Comparison of ENCODE assay signal across 14 mouse cellular contexts in genomic region chr16:93903027-93903426, GRCm38 (mm10). TPM values are rescaled to one million over a fixed set of nuclear protein-coding genes. Genes with fewer than 3 reads are reported as not detected.
DNase-seq lines count a peak whose midpoint lies in the region; ATAC-seq and TF ChIP-seq lines count a peak whose summit lies in the region.
"Had no signal": no experiment of that assay in that cellular context is flagged by ENCODE, and none has a peak within 500 bp of the region (broad histone marks: within the 10 kb centered on the region; RNA-seq: fewer than 3 reads in every experiment).

No protein-coding gene starts in this region.

- no peak overlapping the region for H3K9ac ChIP-seq in heart, embryonic 11.5 days (ENCODE audit: low read depth, low read length)
- H3K9ac ChIP-seq: neural tube, embryonic 13.5 days had no signal

- TF ChIP-seq CTCF in layer of hippocampus, adult 2 months (conservative IDR thresholded peaks at IDR 0.05), result peak; percentile 51
- peak; percentile 50 for TF ChIP-seq CTCF in E14TG2a.4 (conservative IDR thresholded peaks at IDR 0.05; ENCODE audit: low read length)

- H3K36me3 ChIP-seq in E14TG2a.4 (ENCODE audit: insufficient read depth, low read length), result peaks cover 83% of the 10 kb centered on the region
- H3K36me3 ChIP-seq in heart, embryonic 11.5 days (ENCODE audit: control insufficient read depth, insufficient read depth, low read length), result peaks cover 16% of the 10 kb centered on the region

- DNase-seq in layer of hippocampus, adult 2 months (ENCODE audit: low spot score in 2 of 2), result no peak
- DNase-seq in layer of hippocampus, adult 11-12 months (ENCODE audit: low spot score), result no peak
- peak; percentile 40 for DNase-seq in 416B (ENCODE audit: low read depth)
- peak; percentile 44 to 56 for DNase-seq in kidney, postnatal 25 days
- DNase-seq in cerebellum, adult 9-11 months, result no peak
- no peak for DNase-seq in urinary bladder, postnatal 25 days (ENCODE audit: low spot score)
- DNase-seq: cerebellum, adult 18-20 months; gastrocnemius, postnatal 25 days; heart, postnatal 36 days; lung, postnatal 14 days; right cerebral cortex, postnatal 25 days had no signal

- no peak overlapping the region for H3K4me2 ChIP-seq in heart, embryonic 11.5 days
- H3K4me2 ChIP-seq: neural tube, embryonic 13.5 days had no signal

- peaks cover 64% of the 10 kb centered on the region for H3K4me1 ChIP-seq in E14TG2a.4 (replicated peaks; ENCODE audit: low read depth, low read length)
- H3K4me1 ChIP-seq in heart, embryonic 11.5 days (ENCODE audit: control insufficient read depth, insufficient read depth, low read length), result no peaks in the 10 kb centered on the region
- H3K4me1 ChIP-seq: neural tube, embryonic 13.5 days had no signal

- H3K4me3 ChIP-seq in layer of hippocampus, adult 2 months, result no peak overlapping the region
- H3K4me3 ChIP-seq in E14TG2a.4 (replicated peaks; ENCODE audit: low read length), result peak overlapping the region; percentile 49; the same call in 1 of the 2 replicates
- no peak overlapping the region for H3K4me3 ChIP-seq in heart, embryonic 11.5 days (ENCODE audit: low read depth, low read length)
- H3K4me3 ChIP-seq: neural tube, embryonic 13.5 days had no signal

- H3K27ac ChIP-seq in layer of hippocampus, adult 2 months, result no peak overlapping the region
- H3K27ac ChIP-seq in heart, embryonic 11.5 days (ENCODE audit: low read depth, low read length), result no peak overlapping the region
- H3K27ac ChIP-seq: neural tube, embryonic 13.5 days had no signal

- 79% methylated on average over 6 of the region's 6 CpGs for WGBS in heart, embryonic 11.5 days (ENCODE audit: insufficient replicate concordance)

- no peak for ATAC-seq in heart, embryonic 11.5 days (replicated peaks; ENCODE audit: insufficient number of reproducible peaks, low FRiP score, low TSS enrichment)

- H3K9me3 ChIP-seq in E14TG2a.4 (ENCODE audit: low read length), result no peaks in the 10 kb centered on the region
- no peaks in the 10 kb centered on the region for H3K9me3 ChIP-seq in heart, embryonic 11.5 days (replicated peaks; ENCODE audit: control insufficient read depth, low read length)
- H3K9me3 ChIP-seq: neural tube, embryonic 13.5 days had no signal

- no peaks in the 10 kb centered on the region for H3K27me3 ChIP-seq in E14TG2a.4 (ENCODE audit: insufficient read depth, low read length)
- H3K27me3 ChIP-seq in heart, embryonic 11.5 days (ENCODE audit: control insufficient read depth, insufficient read depth, low read length), result no peaks in the 10 kb centered on the region
- H3K27me3 ChIP-seq: neural tube, embryonic 13.5 days had no signal

RNA-seq across cellular contexts. Expression of gene Chaf1b, which starts 19.3 kb away (rescaled TPM):
- 1 to 10 TPM in 1 of 2 experiments, under 1 TPM in 1; 0.74 to 1.1 TPM for total RNA-seq in layer of hippocampus, adult 2 months (2021)
- 62.3 and 66.9 TPM in 2 replicates for polyA plus RNA-seq in heart, embryonic 11.5 days (2014; fragmentation: Nextera tagmentation; extraction: Ambion mirVana)

Comparison
In these comparisons a context has a peak if more than half of its experiments do, and no peak if none do; other contexts are left out.
1. DNase-seq: peak in 416B (single experiment) and kidney, postnatal 25 days (2 of 2); none in layer of hippocampus, adult 2 months (0 of 2), layer of hippocampus, adult 11-12 months (single experiment), cerebellum, adult 9-11 months (single experiment) and urinary bladder, postnatal 25 days (single experiment).